Mouse (Mus musculus): Measurements from ENCODE around the gene Psmc4.

Psmc4 gene

DNA sequence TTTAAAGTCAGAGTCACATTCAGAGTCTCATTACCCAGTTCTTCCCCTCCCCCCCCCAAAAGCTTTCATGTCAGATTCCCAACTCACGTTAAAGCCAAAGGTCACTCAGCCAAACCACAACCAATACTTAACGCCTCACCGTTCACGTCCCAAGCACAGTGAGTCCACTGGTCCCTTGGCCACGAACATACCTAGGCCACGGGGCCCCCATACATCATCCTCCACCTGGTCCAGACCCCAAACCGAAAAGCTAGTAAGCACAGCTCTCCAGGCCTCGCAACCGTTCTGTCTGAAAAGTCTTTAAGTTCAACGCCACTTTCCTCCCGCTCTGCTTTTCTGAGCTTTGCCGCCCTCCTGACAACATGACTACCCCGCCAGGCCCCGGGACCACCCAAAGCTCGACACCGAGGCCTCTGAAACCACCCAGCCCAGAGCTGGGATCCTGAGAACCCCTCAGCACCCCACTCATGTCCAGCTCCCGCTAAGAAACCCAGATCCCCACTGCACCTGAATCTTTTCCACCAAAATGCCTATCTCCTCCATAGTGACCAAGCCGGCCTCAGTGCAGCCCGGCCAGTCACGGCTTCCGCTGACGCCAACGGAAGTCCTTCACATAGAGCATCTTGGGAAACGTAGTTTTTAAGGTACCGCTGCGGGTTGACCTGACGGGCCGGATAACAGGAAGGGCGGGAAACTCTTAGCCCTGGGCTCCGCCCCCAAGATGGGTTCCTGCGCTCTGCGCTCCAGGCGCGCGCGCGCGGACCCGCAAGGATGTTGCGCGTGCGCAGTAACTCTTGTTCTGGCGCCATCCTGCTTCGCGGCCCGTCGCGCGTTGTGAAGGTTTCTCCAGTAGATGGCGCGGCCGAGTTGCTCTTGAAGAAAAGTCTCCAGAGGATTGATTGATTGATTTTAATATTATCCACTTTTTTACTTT is at the start of gene Psmc4:
Gene Psmc4 (minus strand): TSS at position 626 of the 934 bp plus-strand sequence.
- peak; percentile 99 for DNase-seq (ENCODE audit: low spot score in 2 of 2)

GRCm38 (mm10) chr7:28099101-28099500 is 49.2 kb upstream of the Psmc4 start:
- DNase-seq (ENCODE audit: low spot score in 2 of 2) = no peak

DNA sequence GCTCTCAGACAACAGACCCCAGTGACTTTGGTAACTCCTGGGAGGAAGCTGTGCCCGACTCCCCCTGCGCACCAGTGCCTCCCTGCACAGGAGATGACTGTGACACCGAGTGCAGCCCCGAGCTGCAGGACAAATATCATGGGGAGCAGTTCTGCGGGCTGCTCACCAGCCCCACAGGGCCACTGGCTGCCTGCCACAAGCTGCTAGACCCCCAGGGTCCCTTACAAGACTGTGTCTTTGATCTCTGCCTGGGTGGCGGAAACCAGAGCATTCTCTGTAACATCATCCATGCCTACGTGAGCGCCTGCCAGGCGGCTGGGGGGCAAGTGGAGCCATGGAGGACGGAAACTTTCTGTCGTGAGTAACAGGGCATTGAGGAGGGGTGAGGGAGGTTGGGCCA is 43.6 kb upstream of the Psmc4 start:
- no peak for DNase-seq (ENCODE audit: low spot score in 2 of 2)

DNA sequence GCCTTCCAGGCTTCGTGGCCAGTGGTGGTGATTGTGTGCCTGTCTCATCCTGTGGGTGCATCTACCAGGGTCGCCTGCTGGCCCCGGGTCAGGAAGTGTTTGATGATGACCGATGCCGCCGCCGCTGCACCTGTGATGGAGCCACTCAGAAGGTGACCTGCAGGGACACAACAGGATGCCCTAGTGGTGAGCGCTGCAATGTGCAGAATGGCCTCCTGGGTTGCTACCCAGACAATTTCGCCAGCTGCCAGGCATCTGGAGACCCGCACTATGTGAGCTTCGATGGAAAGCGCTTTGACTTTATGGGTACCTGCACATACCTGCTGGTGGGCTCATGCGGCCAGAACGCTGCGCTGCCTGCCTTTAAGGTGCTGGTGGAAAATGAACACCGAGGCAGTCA is 36.3 kb upstream of the Psmc4 start:
- DNase-seq (ENCODE audit: low spot score in 2 of 2) = no peak

GRCm38 (mm10) chr7:28084215-28084614 is 34.3 kb upstream of the Psmc4 start:
- DNase-seq (ENCODE audit: low spot score in 2 of 2) = no peak

- no peak for DNase-seq (ENCODE audit: low spot score in 2 of 2)
Measured at GRCm38 (mm10) chr7:28070531-28071298, 20.8 kb upstream of the Psmc4 start, which contains the start of gene Fcgbp. Fcgbp (plus strand) TSS chr7:28071236.

- no peak for DNase-seq (ENCODE audit: low spot score in 2 of 2)
Measured at GRCm38 (mm10) chr7:28069546-28070172, 19.8 kb upstream of the Psmc4 start.

- no peak for DNase-seq (ENCODE audit: low spot score in 2 of 2)
Measured at GRCm38 (mm10) chr7:28068661-28069060, 18.8 kb upstream of the Psmc4 start.

- DNase-seq (ENCODE audit: low spot score in 2 of 2) = no peak
Measured at GRCm38 (mm10) chr7:28059972-28060371, 10.1 kb upstream of the Psmc4 start.

DNA sequence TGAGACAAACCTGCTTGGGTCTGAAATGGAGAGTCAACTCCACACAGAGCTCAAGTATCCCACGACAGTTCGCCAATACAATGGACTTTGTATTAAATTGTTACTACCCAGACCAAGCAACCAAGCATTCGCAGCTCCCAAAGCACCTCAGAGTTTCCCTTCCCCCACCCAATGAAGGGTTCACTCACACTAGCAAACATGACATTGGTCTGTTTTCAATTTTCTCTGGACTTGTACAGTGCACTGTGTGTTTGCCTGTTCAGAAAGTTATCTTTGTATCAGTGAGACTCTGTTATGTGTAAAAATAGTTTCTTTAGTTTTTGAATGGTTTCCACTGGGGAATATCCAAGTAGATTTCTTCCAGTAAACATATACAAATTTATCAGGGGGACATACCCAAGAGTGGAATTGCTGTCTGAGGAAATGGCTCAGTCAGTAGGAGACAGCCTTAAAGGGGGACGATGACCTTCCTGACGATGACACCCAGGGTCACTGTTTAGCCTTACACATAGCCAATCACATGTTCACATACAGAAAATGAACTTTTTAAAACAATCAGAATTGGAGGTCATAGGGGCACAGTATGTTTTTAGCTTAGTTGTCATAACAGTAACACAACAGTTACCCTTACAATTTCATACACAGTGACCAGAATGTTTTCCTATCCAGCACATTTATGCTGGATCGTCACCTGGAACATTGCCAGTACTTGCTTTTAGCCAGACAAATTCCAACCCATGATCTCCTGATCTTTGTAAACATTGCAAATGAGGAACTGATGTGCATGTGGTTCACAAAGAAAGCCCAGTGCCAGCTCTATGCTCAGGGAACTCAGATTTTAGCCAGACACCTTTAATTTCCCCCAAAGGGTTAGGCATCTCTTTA is 3.4 kb upstream of the Psmc4 start:
- no peak for DNase-seq (ENCODE audit: low spot score in 2 of 2)

- peak in 1 of 2 experiments; percentile 11 for DNase-seq (ENCODE audit: low spot score in 2 of 2)
Measured at GRCm38 (mm10) chr7:28050584-28050983, 683 bp upstream of the Psmc4 start.

DNA sequence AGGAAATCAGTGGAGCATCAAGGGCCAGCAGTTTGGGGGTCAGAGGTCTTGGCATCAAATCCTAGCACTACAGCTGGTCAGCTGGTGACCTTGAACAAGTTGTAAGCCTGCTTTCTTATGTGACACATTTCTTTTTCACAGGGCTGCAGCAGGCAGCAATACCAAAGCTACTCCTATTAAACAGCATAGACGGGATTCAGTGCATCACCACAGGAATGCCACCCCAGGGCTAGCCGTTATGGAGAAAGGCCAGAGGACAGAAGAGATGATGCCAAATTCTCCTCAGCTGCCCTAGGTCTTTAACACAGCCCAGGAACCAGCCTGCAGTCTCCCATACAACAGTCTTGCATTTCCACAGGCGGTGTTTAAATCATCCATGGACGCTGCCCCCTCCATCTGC is 5.4 kb downstream of the Psmc4 start:
- DNase-seq (ENCODE audit: low spot score in 2 of 2) = no peak

- no peak for DNase-seq (ENCODE audit: low spot score in 2 of 2)
Measured at GRCm38 (mm10) chr7:28014445-28014810, 35.5 kb downstream of the Psmc4 start.

- DNase-seq (ENCODE audit: low spot score in 2 of 2) = peak; percentile 71 to 72
Measured at GRCm38 (mm10) chr7:28013549-28014444, 36.1 kb downstream of the Psmc4 start, which contains the start of gene Zfp850. Zfp850 (minus strand) TSS chr7:28014115.

DNA sequence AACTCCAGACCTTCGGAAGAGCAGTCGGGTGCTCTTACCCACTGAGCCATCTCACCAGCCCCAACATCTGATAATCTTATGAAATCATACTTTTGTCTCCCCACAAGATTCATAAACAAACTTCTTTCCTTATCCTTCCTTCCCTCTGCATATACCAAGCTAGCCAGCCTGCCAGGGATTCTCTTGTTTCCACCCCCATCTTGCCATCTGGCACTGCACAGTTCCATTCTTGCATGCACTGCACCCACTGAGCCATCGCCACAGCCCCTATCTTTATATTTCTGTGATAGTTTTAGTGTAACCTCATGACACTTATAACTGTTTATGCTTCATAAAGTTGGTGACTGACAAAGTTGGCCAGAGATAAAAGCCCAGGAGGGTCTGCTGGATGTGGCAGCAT is 39.6 kb downstream of the Psmc4 start:
- DNase-seq (ENCODE audit: low spot score in 2 of 2) = no peak

Measured in heart, adult 9 months (tissue).